Mouse (Mus musculus) embryonic fibroblast, embryonic 13.5 days (primary cell): ENCODE measurements around the gene Ncs1.

Experiments used
- CTCF ChIP-seq: IDR thresholded peaks from 2 replicates; pipeline ENCODE4 v1.5.1; 2011; ENCODE audit warnings: mild to moderate bottlenecking, control low read depth, low read length, moderate library complexity, borderline replicate concordance; ENCODE audit not compliant: insufficient read depth
- POLR2A ChIP-seq: IDR thresholded peaks from 2 replicates; pipeline ENCODE4 v1.6.1; 2011; ENCODE audit warnings: low read depth, mild to moderate bottlenecking, control low read depth, low read length, moderate library complexity

DNA sequence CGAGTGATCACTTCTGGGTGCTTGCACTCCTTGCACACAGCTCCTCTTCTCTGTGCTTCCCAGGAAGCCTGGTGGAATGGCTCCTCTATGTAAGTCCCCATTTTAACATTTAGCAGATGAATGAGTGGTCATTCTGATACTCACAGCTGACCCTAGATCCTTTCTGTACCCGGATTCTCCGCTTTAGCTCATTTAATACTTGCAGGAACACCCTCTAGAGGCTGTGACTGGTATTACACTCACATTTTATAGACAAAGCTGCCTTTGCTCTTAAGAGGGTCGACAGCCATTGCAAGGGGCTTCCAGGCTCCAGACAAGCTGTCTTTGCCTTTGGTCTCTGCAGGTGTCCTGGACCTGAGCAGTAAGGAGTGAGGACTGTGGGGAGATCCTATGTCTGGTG lies 53.6 kb downstream of the Ncs1 start:
- TF ChIP-seq CTCF: no peak
- TF ChIP-seq POLR2A: no peak
